Mouse (Mus musculus): ENCODE measurements around the gene Cyth2. TPM values are rescaled to one million over a fixed set of nuclear protein-coding genes. Genes with fewer than 3 reads are reported as not detected.

Gene Cyth2
- polyA plus RNA-seq, 1 experiment from 2014 or later: 24.2 TPM

GRCm38 (mm10) chr7:45760151-45760550 lies 54.2 kb downstream of the Cyth2 start:
- no peak for TF ChIP-seq EP300 (IDR thresholded peaks at IDR 0.05; ENCODE audit: low read depth)
- H3K27ac ChIP-seq (ENCODE audit: low read depth): no peak overlapping the region
- ATAC-seq (no peak), DNase-seq (no peak)
- no peak overlapping the region for H3K4me3 ChIP-seq (ENCODE audit: low read depth, low read length)
- peaks cover 20% of the 10 kb centered on the region for H3K27me3 ChIP-seq (ENCODE audit: insufficient read depth, low read length)
- H3K9me3 ChIP-seq (ENCODE audit: low read length): no peaks in the 10 kb centered on the region
- no peaks in the 10 kb centered on the region for H3K4me1 ChIP-seq (ENCODE audit: insufficient read depth)
- WGBS (ENCODE audit: insufficient replicate concordance): 65% methylated on average over 5 of the region's 5 CpGs
- no peak overlapping the region for H3K4me2 ChIP-seq (ENCODE audit: low read depth, low read length)
- H3K9ac ChIP-seq (replicated peaks): no peak overlapping the region
- H3K36me3 ChIP-seq (replicated peaks; ENCODE audit: insufficient read depth, low read length): no peaks in the 10 kb centered on the region

GRCm38 (mm10) chr7:45759400-45759799 lies 55.0 kb downstream of the Cyth2 start:
- Histone ChIP-seq H3K27ac (ENCODE audit: low read depth) (no peak overlapping the region), H3K4me2 (ENCODE audit: low read depth, low read length) (peak overlapping the region; percentile 26; the same call in 1 of the 2 replicates), H3K4me3 (ENCODE audit: low read depth, low read length) (no peak overlapping the region), H3K9ac (replicated peaks) (no peak overlapping the region), H3K4me1 (ENCODE audit: insufficient read depth) (no peaks in the 10 kb centered on the region), H3K36me3 (replicated peaks; ENCODE audit: insufficient read depth, low read length) (no peaks in the 10 kb centered on the region), H3K27me3 (ENCODE audit: insufficient read depth, low read length) (peaks cover 20% of the 10 kb centered on the region), H3K9me3 (ENCODE audit: low read length) (no peaks in the 10 kb centered on the region)
- WGBS (ENCODE audit: insufficient replicate concordance): 13% methylated on average over 26 of the region's 27 CpGs
- DNase-seq: no peak
- ATAC-seq: peak; percentile 71
- no peak for TF ChIP-seq EP300 (IDR thresholded peaks at IDR 0.05; ENCODE audit: low read depth)
- no peak for TF ChIP-seq CTCF (IDR thresholded peaks at IDR 0.05; ENCODE audit: low read depth)

Other genes with a start within 250 kb of the Cyth2 start
- 32.3 and 38.9 TPM in 2 replicates for gene Bcat2, start 244.4 kb downstream of the Cyth2 start, polyA plus RNA-seq (2015; fragmentation: Nextera tagmentation; extraction: Ambion mirVana)
- 7.6 and 7.8 TPM in 2 replicates for gene Fgf21, start 199.1 kb downstream of the Cyth2 start, polyA plus RNA-seq (2015; fragmentation: Nextera tagmentation; extraction: Ambion mirVana)
- gene Fut1, start 197.3 kb downstream of the Cyth2 start, polyA plus RNA-seq (2015; fragmentation: Nextera tagmentation; extraction: Ambion mirVana): 0.56 TPM in 1 of 2 replicates, not detected in the other
- 0.09 TPM in 1 of 2 replicates, not detected in the other for gene Izumo1, start 192.8 kb downstream of the Cyth2 start, polyA plus RNA-seq (2015; fragmentation: Nextera tagmentation; extraction: Ambion mirVana)
- 3.4 and 3.6 TPM in 2 replicates for gene Rasip1, start 187.1 kb downstream of the Cyth2 start, polyA plus RNA-seq (2015; fragmentation: Nextera tagmentation; extraction: Ambion mirVana)
- gene Mamstr, start 174.6 kb downstream of the Cyth2 start, polyA plus RNA-seq (2015; fragmentation: Nextera tagmentation; extraction: Ambion mirVana): 0.31 and 0.54 TPM in 2 replicates
- gene Fut2, start 148.2 kb downstream of the Cyth2 start, polyA plus RNA-seq (2015; fragmentation: Nextera tagmentation; extraction: Ambion mirVana): not detected in 2 replicates
- 0.07 TPM in 1 of 2 replicates, not detected in the other for gene Ntn5, start 130.6 kb downstream of the Cyth2 start, polyA plus RNA-seq (2015; fragmentation: Nextera tagmentation; extraction: Ambion mirVana)
- 0.04 TPM in 1 of 2 replicates, not detected in the other for gene Sec1, start 120.2 kb downstream of the Cyth2 start, polyA plus RNA-seq (2015; fragmentation: Nextera tagmentation; extraction: Ambion mirVana)
- gene Car11, start 114.7 kb downstream of the Cyth2 start, polyA plus RNA-seq (2015; fragmentation: Nextera tagmentation; extraction: Ambion mirVana): 0.14 and 0.15 TPM in 2 replicates
- 3.6 and 5.2 TPM in 2 replicates for gene Dbp, start 109.5 kb downstream of the Cyth2 start, polyA plus RNA-seq (2015; fragmentation: Nextera tagmentation; extraction: Ambion mirVana)
- gene Rpl18, start 99.1 kb downstream of the Cyth2 start, polyA plus RNA-seq (2015; fragmentation: Nextera tagmentation; extraction: Ambion mirVana): 494 and 510 TPM in 2 replicates
- 15.5 and 17.3 TPM in 2 replicates for gene Sphk2, start 96.6 kb downstream of the Cyth2 start, polyA plus RNA-seq (2015; fragmentation: Nextera tagmentation; extraction: Ambion mirVana)
- gene Fam83e, start 93.4 kb downstream of the Cyth2 start, polyA plus RNA-seq (2015; fragmentation: Nextera tagmentation; extraction: Ambion mirVana): 0.13 TPM in 1 of 2 replicates, not detected in the other
- not detected in 2 replicates for gene Spaca4, start 88.8 kb downstream of the Cyth2 start, polyA plus RNA-seq (2015; fragmentation: Nextera tagmentation; extraction: Ambion mirVana)
- gene Lmtk3, start 30.8 kb downstream of the Cyth2 start, polyA plus RNA-seq (2015; fragmentation: Nextera tagmentation; extraction: Ambion mirVana): not detected in 2 replicates
- 0.26 and 0.38 TPM in 2 replicates for gene Sult2b1, start 29.9 kb downstream of the Cyth2 start, polyA plus RNA-seq (2015; fragmentation: Nextera tagmentation; extraction: Ambion mirVana)
- 0.11 and 0.32 TPM in 2 replicates for gene Kcnj14, start 10.2 kb upstream of the Cyth2 start, polyA plus RNA-seq (2015; fragmentation: Nextera tagmentation; extraction: Ambion mirVana)
- 18.3 and 19.3 TPM in 2 replicates for gene Grwd1, start 16.4 kb upstream of the Cyth2 start, polyA plus RNA-seq (2015; fragmentation: Nextera tagmentation; extraction: Ambion mirVana)
- 33.9 and 37.3 TPM in 2 replicates for gene Kdelr1, start 58.2 kb upstream of the Cyth2 start, polyA plus RNA-seq (2015; fragmentation: Nextera tagmentation; extraction: Ambion mirVana)
- 0.02 and 0.05 TPM in 2 replicates for gene Grin2d, start 63.8 kb upstream of the Cyth2 start, polyA plus RNA-seq (2015; fragmentation: Nextera tagmentation; extraction: Ambion mirVana)
- gene Syngr4, start 82.1 kb upstream of the Cyth2 start, polyA plus RNA-seq (2015; fragmentation: Nextera tagmentation; extraction: Ambion mirVana): 0.70 and 0.71 TPM in 2 replicates
- 3.5 and 4.3 TPM in 2 replicates for gene Tmem143, start 82.4 kb upstream of the Cyth2 start, polyA plus RNA-seq (2015; fragmentation: Nextera tagmentation; extraction: Ambion mirVana)
- gene Emp3, start 106.8 kb upstream of the Cyth2 start, polyA plus RNA-seq (2015; fragmentation: Nextera tagmentation; extraction: Ambion mirVana): 56.0 and 57.7 TPM in 2 replicates
- 0.64 and 1.2 TPM in 2 replicates for gene Ccdc114, start 109.5 kb upstream of the Cyth2 start, polyA plus RNA-seq (2015; fragmentation: Nextera tagmentation; extraction: Ambion mirVana)
- gene Abcc6, start 215.7 kb upstream of the Cyth2 start, polyA plus RNA-seq (2015; fragmentation: Nextera tagmentation; extraction: Ambion mirVana): 9.9 and 10.8 TPM in 2 replicates
- gene Nomo1, start 219.1 kb upstream of the Cyth2 start, polyA plus RNA-seq (2015; fragmentation: Nextera tagmentation; extraction: Ambion mirVana): 18.4 and 19.9 TPM in 2 replicates

All from liver, postnatal 0 days (tissue).